Mouse (Mus musculus) granulocyte monocyte progenitor cell, adult 5-6 weeks (primary cell): ENCODE results near the gene Crebl2. TPM values are rescaled to one million over a fixed set of nuclear protein-coding genes. Genes with fewer than 3 reads are reported as not detected.
A peak's percentile ranks its signal among the peaks of the same experiment; 100 is the strongest.

ENCODE experiments used
- ATAC-seq: replicated peaks from 2 replicates; pipeline ENCODE4 v1.8.0; 2016; ENCODE audit warnings: mild to moderate bottlenecking, moderate TSS enrichment, inconsistent platforms; ENCODE audit not compliant: poor library complexity, severe bottlenecking
- total RNA-seq, 2 experiments: library from RNA; stranded (forward) in 1 of 2; stranded (reverse) in 1 of 2; fragments of 200-712, 200-1000 nt in 1 of 2; fragments of >200 nt in 1 of 2; fragmentation: Nextera tagmentation in 1 of 2; gene quantifications; 2 replicates each; pipeline ENCODE4 v1.2.3; 2014 to 2017

Crebl2 gene
- total RNA-seq (2014; fragmentation: Nextera tagmentation): 2.5 and 5.7 TPM in 2 replicates
- 2.8 and 5.6 TPM in 2 replicates for total RNA-seq (2017)

DNA sequence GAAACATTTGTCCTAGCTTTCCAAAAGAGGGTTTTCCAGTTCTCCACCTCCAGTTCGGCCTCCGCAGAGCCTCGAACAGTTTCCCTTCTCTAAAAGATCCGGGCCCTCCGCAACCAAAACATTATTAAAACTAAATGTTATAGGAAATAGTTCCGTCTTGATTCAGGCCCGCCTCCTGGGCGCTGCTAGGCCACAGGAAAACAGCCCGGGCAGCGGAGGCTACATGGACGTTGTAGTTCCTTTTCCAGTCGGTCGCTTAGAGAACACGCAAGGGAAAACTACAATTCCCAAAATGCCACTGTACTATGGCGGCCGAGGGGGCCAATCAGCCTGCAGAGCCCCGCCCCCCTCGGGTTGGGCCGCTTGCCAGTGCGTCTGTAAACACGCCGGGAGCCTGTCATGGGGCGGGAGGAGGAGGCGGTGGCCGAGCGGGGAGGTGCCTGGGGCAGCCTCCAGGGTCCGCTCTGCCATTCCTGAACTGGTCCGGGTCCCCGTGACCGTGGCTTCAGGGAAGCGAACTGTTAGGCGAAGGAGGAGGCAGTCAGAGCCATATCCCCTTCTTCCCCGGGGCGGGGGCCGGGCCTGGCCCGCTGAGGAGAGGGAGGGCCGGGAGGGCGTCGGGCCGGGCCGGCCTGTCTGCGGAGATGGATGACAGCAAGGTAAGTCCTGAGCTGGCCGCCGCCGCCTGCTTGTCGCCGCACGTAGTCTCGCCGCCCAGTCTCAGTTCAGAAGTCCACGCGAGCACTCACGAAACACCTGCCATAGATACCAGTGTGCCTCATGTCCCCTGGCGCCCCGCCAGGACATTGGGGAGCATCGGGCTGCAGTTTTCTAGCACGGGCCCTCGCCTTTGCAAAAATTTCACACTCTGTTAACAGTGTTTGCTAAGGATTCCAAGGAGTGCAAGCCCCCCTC, at the start of gene Crebl2:
Gene Crebl2 (plus strand): TSS at position 369 of the 915 bp plus-strand sequence.
- peak; percentile 93 for ATAC-seq

DNA sequence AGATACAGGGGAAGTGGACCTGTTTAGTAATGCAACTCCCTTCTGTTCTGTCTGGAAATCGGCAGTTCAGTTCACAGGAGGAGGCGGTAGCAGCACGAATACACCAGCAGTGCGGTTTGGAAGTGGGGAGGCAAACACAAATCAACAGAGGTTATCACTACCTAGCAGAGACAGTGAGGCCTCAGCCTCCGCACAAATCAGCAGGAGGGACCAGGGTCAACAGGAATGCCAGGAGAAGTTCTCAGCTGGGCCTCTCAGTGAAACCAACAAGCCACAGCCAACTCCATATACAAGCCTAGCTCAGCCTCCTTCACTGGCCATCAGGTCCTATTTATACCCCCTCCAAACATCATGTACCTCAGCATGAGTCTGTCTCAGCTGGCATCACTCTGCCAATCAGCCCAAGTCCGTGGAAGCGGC, 48.5 kb upstream of the Crebl2 start:
- ATAC-seq: no peak

DNA sequence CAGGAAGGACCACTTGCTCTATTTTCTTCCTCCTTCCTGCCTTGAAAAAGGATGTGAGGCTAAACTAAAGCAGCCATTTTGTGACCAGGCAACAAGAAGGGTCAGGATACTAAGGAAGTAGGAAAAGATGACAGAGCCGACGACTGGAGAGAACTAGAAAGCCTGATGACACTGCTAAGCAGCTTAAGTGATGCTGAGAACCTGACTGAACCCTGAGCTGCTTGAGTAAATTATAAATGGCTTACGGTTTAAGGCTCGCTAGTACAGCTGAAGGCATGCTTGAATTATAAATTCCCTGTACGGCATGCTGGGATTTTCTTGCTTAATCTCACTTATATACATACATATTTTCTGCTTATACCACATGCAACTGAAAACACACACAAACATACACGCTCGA, 47.1 kb upstream of the Crebl2 start:
- no peak for ATAC-seq

DNA sequence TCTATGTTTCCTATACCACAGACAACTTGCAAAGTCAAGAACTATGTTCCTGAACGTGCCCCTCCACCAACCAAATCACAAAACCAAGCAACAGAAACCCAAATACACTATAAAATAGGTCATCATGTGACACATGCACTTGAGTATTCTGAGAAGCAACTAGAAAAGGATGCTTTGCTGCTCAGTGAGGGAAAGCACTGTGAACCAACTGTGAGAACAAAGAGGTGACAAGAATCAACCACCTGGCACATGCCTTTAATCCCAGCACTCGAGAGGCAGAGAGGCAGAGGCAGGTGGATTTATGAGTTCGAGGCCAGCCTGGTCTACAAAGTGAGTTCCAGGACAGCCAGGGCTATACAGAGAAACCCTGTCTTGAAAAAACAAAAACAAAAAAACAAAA, 43.5 kb upstream of the Crebl2 start:
- ATAC-seq: no peak

DNA sequence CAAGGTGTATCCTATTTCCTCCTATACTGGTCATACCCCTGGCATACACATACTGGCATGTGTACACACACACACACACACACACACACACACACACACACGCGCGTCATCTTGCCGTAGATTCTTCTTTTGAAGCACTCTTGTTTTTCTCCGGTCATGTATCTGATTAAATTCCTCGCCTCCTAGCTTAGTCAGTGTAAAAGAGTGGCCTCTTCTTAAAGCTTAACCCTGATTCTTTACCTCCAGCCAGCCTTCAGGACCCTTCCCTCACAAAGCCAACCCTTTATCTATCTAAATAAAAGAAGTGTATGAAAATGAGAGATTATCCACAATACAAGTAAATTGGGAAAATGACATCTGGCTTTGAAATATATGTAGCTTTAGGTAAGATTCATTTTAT, 40.9 kb upstream of the Crebl2 start:
- no peak for ATAC-seq

DNA sequence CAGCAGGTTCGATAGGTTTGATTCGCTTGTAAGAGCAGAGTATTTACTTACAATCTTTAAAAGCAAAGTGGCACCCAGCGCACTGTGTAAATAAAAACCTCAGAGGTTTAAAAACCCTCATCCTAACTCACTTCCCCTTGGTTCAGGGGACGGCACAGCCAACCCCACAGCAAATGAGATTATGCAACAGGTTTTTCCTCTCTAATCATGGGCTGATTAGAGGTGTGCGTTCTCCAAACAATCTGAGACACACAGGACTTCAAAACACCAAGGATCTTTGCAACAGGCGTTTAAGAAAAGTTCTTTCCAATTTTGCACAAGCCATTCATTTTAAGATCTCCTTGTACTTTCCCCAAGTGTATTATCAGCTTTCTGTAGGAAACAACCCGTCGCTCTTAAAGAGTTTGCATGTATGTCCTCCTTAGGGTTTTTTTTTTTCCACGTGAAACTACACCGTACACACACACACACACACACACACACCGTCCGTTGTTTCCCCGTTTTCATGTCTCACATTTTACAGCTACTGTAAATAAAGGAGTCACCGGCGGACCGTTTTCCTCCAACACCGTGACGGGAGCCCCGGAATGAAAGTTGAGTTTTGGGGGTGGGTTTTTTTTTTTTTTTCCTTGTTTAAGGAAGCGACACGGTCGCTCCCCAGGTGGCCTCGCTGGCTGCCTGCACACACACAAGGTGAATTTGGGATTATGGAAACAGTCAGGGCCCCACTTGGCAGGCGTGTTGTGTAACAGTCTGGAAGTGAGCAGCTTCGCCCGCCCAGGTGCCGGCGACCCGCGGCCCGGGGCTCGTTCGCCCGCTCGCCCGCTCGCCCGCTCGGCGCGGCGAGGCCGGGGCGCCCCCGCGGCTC, 38.5 kb upstream of the Crebl2 start:
- ATAC-seq: peak; percentile 68

DNA sequence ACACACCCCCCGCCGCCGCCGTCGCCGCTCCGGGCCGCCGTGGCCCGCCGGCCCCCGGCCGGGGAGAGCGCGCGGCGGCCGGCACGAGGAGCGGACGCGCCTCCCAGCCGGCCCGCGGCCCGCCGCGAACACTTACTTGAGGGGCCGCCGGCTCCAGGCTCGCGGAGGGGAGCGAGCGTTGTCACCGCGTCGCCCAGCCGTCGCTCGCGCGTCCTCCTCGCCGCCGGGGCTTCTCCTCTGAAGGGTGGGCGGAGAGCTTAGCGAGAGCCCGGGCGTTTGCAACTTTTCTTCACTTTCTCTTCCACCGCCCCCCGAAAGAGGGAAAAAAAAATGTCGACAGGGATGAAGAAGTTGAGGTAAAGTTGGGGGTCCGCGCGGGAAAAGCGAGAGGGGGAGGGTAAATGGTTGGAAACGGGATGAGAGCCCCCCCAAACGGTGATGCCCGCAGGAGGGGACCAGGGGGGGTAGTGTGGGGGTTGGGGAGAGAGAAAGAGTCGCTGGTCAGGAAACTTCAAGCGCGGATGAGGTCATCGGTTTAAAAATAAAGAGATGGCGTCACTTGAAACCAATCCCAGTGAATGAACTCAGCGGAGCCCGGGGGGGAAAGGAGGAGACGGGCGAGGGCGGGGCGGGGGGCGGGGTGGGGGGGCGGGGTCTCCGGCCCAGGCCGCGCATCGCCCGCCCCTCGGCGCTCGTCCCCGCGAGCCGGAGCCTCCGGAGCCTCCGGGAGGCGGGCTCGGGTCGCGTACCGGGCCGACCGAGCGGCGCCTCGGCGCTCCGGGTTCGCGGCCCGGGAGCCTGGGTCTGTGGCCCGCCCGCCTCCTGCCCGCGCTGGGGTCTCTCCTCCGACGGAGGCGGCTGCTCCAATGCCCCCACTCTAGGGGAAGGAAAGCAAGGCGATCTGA, 37.6 kb upstream of the Crebl2 start, which contains the start of gene Dusp16:
Gene Dusp16 (minus strand): TSS at position 485 of the 905 bp plus-strand sequence.
- ATAC-seq: peak; percentile 58

DNA sequence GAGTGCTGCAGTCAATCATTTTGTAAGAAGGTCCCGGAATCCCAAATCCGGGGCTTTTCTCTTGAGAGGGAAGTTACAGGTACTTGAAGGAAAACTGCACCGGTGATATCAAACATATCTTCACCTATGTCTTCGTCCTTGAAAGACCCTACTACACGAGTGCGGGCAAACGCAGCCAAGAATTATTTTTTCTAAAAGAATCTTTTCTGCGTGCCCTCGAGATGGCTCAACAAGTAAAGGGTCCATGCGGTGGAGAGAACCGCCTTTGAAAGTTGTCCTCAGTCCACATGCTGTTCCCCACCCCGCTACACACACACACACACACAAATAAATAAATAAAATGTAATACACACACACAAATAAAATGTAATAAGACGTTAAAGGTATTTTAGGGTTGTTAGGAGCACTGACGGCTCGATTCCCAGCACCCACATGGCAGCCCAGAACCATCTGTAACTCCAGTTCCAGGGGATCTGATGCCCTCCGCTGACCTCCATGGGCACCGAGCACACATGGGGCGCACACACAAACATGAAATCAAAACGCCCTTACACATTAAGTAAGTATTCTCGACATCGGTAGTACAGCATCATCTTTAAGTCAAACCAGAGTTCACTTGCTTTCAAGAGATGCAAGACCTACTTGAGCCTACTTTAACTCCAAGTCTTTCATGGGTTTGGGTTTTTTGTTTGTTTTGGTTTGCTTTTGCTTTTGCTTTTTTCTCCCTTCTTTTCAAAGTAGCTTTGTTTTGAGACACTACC, 36.7 kb upstream of the Crebl2 start:
- ATAC-seq: no peak

DNA sequence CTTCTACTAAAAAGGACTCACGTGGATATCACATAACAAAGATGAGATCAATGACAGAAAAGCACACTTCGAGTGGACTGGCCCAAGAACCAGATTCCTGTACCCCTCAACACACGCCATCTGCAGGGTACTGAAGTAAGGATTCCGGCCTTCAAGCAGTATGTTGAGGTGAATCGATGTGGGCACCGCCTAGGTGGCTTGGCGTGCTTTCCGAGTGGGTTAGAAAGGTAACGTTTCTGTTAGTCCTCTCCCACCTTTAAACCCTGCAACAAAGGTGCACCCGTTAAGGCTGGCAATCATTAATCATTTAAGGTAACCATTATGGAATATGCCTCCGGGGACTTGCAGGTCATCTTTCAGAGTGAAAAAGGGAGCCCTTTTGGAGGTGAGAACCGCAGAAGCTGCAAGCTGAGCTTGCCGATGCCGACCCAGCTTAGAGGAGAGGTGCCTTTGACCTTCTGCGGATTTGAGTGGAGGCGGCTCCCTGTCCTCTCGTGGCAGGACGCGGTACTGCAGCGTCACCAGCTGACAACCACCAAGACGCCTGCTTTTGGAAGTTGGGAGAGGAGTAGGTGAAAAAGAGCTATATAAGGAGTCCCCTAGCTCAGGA, 35.9 kb upstream of the Crebl2 start:
- ATAC-seq: peak; percentile 44

DNA sequence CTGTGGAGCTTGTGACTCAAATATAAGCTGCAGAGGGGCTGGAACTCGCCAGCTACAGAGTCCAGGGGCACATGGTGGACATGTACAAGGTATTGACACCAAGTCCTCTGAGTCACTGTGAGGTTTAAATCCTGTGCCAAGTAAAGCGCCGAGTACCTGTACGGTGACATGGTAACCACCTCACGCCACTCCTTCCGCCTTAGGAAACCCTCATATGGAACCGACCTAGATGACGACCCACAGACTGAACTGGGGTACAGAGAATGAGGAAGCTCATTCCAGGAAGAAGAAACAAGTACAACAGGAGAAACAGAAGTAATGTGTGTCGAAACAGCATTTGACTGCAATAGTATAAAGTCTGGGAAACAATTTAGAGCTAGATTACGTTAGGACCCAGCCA, 33.7 kb upstream of the Crebl2 start:
- ATAC-seq: peak; percentile 82

DNA sequence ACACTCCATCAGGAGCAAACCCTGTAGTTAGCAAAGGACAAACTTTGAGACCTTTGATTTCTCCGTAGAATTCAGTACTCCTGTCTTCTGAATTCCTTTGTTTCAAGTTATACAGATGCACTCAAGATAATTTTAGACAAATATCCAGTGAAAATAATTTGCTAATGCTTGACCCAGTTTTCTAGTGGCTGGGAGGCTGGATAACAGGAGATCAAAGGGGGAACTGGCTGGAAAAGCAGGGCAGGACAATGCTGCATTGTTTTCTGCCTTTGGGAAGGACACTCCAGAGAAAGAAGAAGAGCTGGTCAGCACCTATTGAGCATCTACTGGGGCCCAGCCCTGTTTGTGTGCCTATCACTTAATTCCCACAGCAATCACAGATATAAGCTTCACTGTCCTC, 28.5 kb upstream of the Crebl2 start:
- ATAC-seq: no peak

DNA sequence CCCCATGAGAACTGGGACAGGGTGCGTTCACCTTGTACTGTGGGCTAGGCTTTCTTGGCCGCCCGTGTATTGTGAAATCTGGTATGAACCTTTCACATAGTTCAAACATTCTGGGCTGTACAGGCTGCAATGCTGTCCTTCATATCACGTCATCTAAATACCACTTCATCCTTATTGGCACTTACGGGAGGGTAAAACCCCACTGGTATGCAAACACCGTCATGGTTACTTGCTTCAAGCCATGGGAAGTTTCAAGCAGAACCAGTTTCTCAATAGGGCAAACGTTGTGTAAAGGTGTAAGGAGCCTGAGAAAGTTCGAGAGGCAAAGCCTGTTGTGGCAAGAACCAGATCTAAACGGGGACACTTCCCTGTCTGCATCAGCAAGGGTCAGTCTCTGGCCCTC, 27.3 kb upstream of the Crebl2 start:
- ATAC-seq: peak; percentile 52

DNA sequence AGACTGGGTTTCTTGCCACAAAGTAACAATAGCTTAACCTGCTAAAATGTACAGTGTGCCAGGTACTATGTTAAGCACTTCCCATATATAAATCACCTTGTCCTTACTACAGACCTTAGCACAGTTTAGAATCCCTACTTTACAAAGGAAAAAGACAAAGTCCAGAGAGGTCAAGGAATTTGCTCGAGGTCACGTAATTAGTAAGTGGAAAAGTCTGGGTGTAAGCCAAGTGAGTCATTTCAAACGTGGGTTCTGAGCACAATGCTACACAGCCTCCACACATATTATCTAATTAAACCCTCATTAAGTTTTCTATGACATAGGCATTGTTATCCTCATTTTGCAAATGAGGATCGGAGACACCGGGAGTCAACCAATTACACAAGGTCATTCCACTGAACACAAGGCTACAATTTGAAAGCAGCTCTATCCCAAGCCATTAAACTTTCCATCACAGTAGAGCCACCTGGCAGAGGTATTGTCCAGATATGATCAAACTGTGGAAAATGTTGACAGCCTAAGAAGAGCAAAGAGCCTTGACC, 25.1 kb upstream of the Crebl2 start:
- no peak for ATAC-seq

DNA sequence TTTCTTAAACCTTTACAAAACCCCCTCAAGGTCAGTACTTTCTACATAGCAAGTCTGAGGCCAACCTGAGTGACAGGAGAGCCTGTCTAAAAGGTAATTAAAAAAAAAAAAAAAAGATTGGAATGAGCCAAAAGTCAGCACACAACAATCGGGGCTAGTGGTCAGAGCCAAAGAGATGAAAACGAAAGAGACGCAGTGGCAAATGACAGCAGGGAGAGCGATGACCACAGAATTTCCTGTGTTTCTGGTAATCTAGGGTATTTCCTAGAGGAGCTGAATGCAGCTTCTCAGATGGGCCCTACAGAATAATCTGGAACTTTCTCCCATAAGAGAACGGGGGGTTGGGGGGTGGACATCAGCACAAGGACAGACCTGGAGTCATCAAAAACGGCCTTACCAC, 23.8 kb upstream of the Crebl2 start:
- 0 out of 2 replicates have a peak, but pooled peaks have one; percentile 35 for ATAC-seq

DNA sequence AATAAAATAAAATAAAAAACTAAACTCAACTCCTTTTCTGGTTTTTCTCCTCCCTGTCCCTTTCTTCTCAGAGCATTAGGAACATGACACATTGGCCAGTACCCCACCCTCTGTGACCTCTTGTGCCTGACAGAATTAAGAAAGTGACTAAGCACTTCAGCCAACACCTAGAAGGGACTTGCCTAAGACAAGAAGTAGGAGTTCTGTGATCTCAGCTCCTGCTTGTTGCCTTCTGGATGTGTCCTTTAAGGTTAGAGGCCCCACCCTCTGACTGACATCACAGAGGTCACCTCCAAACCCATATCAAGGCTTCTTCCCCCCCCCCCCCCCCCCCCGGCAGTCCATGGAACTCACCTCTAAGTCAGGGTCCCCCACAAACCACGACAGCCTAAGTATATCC, 22.9 kb upstream of the Crebl2 start:
- ATAC-seq: no peak

DNA sequence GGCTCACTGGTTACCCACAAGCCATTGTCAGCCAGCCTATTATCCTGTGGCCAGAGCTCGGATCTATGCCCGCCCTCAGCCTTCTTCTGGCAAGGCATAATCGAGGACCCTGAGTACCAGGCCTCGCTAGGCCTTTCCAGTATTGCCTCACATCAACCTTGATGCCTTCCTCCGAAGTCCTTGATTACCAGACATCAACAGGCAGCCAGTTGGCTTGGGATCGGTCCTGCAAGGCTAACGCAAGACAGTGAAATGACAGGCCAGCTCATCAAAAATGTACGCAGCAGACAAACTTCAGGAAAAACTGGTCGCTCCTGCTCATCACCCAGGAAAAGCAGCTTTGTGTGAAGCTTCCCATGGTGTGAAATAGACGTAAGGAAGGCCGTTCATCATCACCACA, 22.2 kb upstream of the Crebl2 start:
- ATAC-seq: no peak

DNA sequence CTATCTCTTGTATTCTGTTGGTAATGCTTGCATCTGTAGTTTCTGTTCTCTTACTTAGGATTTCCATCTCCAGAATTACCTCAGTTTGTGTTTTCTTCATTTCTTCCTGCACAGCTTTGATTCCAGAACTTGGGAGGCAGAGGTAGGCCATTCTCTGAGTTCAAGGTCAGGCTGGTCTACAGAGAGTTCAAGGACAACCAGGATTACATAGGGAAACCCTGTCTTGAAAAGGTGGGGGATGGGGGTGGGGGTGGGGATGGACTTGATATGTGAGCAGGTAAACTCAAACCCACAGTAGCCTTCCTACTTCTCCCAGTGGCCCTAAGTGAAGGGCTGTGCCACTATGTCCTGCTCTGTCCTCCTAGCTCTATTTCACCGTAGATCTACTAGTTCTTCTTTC, 16.9 kb upstream of the Crebl2 start:
- no peak for ATAC-seq

DNA sequence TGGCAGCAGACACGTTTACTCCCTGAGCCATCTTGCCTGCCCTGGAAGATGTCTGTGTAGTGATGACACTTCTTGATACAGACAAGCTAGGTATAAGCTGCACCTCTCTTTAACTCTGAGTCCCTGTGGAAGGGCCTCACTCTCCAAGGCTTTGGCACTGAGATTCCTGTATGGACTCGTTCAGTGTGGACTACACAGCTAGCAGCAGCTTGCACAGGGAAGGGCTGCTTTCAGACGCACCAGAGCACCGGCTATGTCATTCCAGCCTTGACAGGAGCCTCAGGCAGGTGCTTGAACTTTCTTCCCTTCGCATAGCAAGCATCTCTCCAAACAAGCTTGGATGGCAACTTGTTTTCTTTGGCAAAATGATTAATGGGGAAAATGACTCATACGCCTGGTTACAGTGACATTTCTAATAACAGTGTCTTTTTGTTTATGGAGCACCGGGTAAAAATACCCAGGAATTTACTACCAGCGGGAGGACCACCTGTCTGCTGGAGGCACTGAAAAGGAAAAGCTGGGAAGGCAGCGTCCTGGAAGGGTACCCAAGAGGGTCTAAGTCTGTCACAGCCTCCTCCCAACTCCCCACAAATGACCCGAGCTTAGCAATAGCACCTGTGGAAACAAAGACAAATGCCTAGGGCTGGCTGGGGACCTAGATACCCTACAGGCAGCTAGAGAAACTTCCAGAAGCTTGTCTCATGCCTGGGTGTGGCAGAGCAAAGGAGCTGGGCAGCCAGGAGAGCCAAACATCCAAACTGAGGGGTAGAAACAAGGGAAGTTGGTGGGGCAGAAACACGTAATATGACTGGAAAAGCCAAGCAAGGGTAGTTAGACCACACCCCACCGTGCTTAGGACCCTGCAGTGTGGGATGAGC, 12.7 kb upstream of the Crebl2 start:
- ATAC-seq: no peak
